Mouse (Mus musculus): ENCODE data around the gene Nxpe4.
"Not testable (repeated sequence)": the region's sequence is repeated elsewhere in the genome, so short reads cannot be mapped to it uniquely, and the experiment has no call there.

Gene Nxpe4

DNA sequence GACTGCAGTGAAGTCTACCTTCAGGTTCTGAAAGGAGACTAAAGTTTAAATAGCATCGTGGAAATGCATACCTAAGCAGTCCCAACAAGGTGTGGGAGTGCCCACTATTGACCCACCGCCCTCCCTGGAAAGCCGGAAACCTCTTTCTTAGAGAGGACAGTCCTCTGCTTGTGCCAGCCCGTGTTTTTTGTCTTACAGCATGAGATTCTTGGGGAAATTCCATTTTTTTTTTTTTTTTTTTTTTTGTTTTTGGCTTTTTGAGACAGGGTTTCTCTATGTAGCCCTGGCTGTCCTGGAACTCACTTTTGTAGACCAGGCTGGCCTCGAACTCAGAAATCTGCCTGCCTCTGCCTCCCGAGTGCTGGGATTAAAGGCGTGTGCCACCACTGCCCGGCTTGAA, 255.5 kb downstream of the Nxpe4 start:
- DNase-seq = not testable (repeated sequence)

DNA sequence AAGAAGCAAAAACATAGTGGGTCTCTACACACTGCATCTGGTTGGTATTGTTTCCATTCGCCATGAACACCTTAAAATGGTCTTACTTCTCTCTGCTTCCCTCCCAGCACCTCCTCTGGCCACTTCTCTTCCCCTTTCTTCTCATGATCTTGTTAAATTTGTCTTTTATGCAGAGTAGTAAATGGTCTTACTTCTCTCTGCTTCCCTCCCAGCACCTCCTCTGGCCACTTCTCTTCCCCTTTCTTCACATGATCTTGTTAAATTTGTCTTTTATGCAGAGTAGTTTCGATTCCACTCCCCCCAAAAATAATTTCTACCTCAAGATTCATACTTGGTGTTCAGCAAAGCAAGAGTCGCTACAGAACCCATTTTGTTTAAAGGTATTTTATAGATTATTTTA, 256.2 kb downstream of the Nxpe4 start:
- DNase-seq = no peak

DNA sequence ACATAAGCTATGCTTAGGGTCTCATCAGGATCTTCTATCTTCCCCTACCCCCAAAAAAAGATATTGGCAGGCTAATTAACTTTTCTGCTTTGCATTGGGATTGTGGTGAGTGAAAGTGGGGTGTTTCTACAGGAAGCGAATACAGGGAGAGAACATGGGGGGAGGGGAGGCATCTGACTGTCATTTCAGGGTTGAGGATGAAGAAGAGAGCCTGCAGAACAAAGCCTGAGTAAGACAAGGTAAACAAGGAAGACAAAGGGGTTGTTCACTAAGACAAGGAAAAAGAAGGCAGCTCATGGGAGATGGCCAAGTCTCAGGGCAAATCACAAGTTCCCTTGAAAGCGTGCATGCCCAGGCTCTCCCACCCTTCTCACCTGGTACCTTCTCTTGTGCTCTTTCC, 256.6 kb downstream of the Nxpe4 start:
- DNase-seq = no peak

DNA sequence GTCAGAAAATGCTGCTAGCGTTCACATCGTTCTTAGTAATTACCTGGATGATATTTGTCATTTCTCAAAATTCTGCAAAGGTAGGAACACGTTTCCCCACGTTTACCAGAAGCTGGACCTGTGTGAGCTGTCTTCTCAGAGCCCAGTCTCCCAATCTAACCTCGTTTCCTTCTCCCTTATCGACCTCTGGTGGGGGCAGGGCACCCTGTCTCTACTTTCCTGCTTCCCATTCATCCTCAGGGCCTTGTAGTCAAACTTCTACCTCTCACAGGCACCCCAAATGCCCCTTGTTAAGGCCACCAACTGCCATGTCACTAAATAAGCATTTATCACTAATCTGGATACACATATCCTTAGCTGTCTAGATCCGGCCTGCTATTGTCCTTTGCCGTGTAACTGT, 257.0 kb downstream of the Nxpe4 start:
- DNase-seq = no peak

DNA sequence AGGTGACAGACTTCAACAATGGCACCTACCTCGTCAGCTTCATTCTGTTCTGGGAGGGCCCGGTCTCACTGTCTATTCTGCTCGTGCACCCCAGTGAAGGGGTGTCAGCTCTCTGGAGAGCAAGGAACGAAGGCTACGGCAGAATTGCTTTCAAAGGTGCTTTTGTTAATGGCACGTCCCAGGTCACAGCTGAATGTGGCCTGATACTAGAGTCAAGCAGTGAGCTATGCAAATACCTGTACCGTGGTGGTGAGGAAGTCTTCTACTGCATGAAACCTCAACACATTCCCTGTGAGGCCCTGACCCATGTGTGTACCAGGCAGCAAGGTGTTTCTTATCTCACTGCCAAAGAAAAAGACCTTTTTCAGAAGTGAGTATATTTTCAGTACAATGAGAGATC, 258.6 kb downstream of the Nxpe4 start:
- DNase-seq = no peak

DNA sequence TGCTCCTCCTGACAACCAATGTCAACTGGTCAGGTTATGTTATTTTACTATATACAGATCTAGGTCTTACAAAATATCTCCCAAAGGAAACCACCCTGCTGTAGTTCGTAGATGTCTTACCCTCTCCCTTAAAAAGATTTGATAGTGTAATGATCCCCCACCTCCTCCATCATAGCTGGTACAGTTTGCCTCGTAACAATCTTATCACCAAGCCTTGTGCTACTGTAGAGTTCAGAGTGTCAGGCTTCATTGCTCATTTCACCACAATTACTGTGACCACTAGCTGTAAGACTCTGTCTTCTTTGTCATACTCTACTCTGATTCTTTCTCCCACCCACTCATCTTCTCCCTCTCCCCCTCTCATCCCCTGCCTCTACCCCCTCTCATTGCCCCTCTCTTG, 259.2 kb downstream of the Nxpe4 start:
- no peak for DNase-seq

DNA sequence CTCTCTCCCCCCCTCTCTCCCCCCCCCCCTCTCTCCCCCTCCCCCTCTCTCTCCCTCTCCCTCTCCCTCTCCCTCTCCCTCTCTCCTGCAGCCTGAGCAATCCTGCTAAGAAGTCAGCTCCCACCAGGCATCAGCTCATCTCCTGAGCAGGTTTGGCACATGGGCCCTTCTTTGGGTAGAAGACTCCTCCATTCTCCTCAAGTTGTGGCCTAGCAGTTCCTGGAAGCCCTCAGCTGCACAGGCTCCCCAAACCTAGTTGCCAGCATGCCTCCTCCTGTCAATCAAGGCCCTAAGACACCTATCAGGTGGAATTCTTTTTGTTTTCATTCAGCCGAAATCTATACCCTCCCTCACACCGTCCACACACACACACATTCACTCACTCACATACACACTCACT, 259.7 kb downstream of the Nxpe4 start:
- no peak for DNase-seq

DNA sequence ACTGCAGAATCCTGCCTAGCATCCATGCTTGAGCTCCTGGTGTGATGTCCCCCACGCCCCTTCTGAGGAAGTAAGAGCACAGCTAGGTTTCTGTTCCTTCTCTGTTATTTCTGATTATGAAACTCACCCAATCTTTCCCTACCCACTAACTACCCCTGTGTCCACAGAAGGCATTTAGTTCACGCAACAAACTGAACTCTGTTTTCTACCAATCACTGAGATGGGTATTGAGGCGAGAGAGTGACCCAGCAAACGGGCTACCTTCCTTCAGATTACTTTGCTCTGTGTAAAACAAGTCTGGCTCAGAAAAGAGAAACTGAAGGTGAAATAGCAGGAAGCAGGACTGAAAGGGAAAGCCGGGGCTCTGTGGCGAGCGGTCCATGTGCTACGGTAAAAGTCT, 260.6 kb downstream of the Nxpe4 start:
- no peak for DNase-seq

DNA sequence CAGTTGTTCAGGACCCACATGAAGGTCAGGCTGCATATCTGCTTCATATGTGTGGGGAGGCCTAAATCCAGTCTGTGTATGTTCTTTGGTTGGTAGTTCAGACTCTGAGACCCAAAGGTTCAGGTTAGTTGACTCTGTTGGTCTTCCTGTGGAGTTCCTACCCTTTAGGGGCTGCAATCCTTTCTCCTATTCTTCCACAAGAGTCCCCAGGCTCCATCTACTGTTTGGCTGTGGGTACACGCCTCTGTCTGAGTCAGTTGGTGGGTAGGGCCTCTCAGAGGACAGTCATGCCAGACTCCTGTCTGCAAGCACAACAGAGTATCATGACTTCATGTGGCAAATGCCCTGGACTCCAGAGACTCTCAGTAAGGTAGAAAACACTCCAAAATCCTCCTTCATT, 261.4 kb downstream of the Nxpe4 start:
- no peak for DNase-seq

DNA sequence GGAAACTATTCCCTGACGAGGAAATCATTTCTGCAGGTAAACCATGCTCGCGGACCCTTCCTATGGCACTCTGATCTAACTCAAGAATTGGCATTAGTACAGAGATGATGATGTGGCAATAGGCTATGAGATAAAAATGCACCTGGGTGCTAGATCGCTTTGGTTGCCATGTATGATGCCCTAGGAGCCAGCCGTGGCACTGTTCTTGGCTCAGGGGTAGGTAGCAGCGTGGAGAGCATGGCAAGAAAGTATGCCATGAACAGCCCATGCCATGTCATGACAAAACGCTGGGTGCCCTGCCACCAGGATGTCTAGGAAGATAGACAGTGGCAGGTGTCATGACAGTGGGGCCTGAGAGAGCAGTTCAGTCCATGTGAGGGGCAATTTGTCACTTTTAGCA, 265.4 kb downstream of the Nxpe4 start:
- DNase-seq = no peak

DNA sequence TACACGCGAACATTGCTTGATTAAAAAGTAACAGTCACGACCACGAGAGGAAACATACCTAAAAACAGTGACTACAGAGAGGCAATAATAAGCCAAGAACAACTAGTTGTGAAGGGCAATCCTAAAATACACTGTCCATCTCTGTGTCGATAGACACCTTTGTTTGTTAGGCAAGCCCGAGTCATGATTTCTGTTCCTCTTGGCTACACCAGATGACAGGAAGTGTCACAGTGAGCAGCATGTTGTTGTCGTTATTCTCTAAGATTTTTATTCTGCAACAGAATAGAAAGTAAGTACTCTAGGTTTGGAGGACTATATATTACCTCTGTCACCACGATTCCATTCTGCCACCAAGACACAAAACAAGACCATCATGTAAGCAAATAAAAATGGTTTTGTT, 270.6 kb downstream of the Nxpe4 start:
- DNase-seq = no peak

DNA sequence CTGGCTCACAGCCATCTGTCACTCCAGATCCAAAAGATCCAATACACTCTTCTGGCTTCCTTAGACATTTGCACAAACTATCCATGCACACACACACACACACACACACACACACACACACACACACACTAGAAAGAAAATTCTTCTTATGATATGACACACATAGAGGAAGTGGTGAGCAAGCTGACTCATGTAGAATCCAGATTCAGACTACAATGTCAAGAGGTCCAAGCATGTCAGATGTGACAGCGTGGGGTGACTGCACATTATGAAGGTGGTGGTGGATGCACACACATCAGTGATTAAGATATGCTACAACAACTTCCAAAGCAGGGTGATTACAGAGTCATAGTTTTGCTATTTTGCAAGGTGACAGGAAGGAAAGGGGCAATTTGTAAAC, 282.1 kb downstream of the Nxpe4 start:
- no peak for DNase-seq

DNA sequence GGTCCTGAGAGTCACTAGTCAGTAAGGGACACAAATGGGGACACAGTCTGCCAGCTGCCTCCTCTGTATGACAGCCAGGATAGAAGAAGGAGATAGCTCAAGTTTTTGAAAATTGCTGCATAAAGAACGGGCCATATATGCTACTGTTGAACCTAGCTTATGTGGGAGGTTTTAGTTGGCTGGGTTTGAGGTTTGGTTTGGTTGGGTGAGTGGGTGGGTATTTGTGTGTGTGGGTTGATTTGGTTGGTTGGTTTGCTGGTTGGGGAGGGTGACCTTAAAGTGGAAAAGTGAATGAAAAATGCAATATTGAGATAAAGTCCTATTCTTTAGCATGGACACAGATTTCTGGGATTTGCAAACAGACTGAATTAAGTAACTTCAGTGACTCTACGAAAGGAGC, 283.0 kb downstream of the Nxpe4 start:
- no peak for DNase-seq

DNA sequence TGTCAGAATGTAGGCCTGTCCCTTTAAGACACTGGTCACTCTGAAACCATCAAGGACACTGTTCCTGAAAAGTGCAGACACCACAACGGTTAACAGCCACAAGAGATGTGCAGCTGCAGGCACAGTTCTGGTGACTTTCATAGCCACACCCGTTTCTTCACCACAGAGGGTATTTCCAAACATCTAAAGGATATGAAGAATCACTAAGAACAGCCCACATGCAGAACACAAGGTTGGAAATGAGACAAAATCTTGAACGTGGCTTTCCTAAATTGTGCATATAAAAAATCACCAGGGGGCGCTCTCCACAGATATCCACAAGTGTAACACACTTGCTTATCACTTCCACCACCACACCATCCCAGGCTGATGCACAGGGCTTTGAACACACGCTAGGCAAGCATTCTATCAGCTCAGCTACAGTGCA, 286.0 kb downstream of the Nxpe4 start:
- peak; percentile 36 for DNase-seq

Data from kidney, adult 9 months (tissue).